Mouse (Mus musculus) embryonic fibroblast, embryonic 13.5 days (primary cell): ENCODE measurements around the gene Traf4. TPM values are rescaled to one million over a fixed set of nuclear protein-coding genes. Genes with fewer than 3 reads are reported as not detected.
A peak's percentile ranks its signal among the peaks of the same experiment; 100 is the strongest.
"Not testable (repeated sequence)": the region's sequence is repeated elsewhere in the genome, so short reads cannot be mapped to it uniquely, and the experiment has no call there.

ENCODE experiments used
- H3K27ac ChIP-seq: 2 replicates; pipeline ENCODE4 v1.5.1; 2012; ENCODE audit warnings: low read length, control low read depth, inconsistent platforms; ENCODE audit not compliant: insufficient read depth
- H3K4me1 ChIP-seq: 2 replicates; pipeline ENCODE4 v1.6.1; 2011; ENCODE audit warnings: low read length; ENCODE audit not compliant: control insufficient read depth, insufficient read depth
- H3K4me3 ChIP-seq: 2 replicates; pipeline ENCODE4 v1.5.1; 2011; ENCODE audit warnings: mild to moderate bottlenecking, control low read depth, low read length; ENCODE audit not compliant: insufficient read depth
- CTCF ChIP-seq: IDR thresholded peaks from 2 replicates; pipeline ENCODE4 v1.5.1; 2011; ENCODE audit warnings: mild to moderate bottlenecking, control low read depth, low read length, moderate library complexity, borderline replicate concordance; ENCODE audit not compliant: insufficient read depth
- POLR2A ChIP-seq: IDR thresholded peaks from 2 replicates; pipeline ENCODE4 v1.6.1; 2011; ENCODE audit warnings: low read depth, mild to moderate bottlenecking, control low read depth, low read length, moderate library complexity
- polyA plus RNA-seq: library from polyadenylated mRNA; stranded (reverse); fragments of >200 nt; gene quantifications from 2 replicates; pipeline ENCODE4 v1.2.4, GENCODE M21; 2011; ENCODE audit warnings: low read depth; ENCODE audit not compliant: missing spikeins, insufficient read length

The Traf4 gene
- polyA plus RNA-seq, 1 experiment, result 40.5 TPM

DNA sequence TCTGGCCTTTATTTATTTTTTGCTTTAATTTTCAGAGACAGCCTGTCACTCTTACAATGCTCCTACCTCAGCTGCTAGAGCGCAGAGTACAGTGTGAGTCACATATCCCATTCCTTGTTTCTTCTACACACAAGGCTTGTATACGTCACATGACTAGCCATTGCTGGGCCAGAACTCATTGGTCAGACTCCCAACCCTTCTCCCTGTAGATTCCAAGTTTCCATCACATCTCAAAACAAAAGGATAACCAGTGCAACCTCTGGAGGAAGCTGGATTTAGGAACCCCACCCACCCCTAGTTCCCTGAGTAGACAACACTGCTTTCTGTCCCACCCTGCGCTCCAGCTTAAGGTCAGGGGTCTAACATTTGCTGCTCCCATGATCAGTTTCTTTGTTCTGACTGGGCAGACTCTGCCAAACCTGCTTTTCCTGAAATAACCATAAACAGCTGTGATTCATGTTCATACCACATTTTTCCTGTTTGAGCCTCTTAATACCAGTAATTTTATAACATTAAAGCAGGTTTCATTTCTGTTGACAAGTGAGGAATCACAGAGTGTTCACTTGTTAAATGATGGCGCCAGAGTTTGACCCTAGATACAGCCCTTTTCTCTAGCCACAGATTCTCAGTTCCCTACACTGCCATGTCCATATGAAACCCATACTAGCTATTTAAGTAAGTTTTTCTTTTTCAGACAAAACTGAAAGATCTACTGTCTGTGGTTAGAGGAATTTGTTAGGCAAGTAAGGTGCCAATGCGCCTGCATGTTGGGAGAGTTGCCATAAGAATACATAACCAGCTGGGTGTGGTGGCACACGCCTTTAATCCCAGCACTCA, 18.5 kb downstream of the Traf4 start:
- Histone ChIP-seq H3K27ac (peak overlapping the region; percentile 28; the same call in 1 of the 2 replicates), H3K4me1 (0 out of 2 replicates have a peak, but pooled peaks cover 4% of the 10 kb centered on the region), H3K4me3 (no peak overlapping the region)
- TF ChIP-seq POLR2A (no peak), CTCF (no peak)

DNA sequence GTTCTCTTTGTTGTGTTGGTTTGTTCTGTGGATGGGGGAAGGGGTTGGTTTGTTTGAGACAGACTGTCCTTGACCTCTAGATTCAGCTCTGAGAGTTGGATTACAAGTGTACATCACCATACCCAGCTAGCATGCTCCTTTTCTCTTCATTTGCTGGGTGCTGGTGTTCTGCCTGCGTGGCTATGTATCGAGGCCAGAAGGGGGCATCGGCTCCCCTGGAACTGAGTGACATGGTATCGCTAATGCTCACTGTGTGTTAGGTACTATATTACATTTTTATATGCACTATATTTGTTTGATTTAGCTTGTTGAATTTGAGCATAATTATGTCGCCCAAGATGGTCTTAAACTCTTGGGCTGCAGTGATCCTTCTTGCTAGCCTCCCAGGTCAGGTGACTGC, 19.2 kb downstream of the Traf4 start:
- Histone ChIP-seq H3K4me3 (no peak overlapping the region), H3K27ac (no peak overlapping the region), H3K4me1 (0 out of 2 replicates have a peak, but pooled peaks cover 4% of the 10 kb centered on the region)
- TF ChIP-seq POLR2A (no peak), CTCF (peak; percentile 26; the same call in 1 of the 2 replicates)

DNA sequence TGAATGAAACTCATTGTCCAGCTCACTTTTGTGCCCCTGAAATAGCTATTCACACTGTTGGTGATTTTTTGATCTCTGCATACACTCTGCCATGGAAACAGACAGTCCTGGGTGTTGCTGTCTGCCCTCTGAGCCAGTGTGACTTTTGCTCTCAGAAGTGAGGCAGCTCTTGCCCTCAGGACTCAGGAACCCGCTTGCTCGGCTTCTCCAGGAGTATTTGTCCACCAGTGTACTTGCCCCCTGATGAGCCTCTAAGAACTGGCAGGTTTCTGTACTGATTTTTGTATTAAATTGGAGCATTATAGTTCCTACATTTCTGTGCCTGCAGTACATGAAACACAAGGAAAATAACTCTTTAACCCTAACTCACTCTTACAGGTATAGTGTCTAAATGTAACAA, 21.9 kb downstream of the Traf4 start:
- no peak for TF ChIP-seq CTCF
- TF ChIP-seq POLR2A, result no peak
- Histone ChIP-seq H3K4me3 (no peak overlapping the region), H3K27ac (no peak overlapping the region), H3K4me1 (0 out of 2 replicates have a peak, but pooled peaks cover 4% of the 10 kb centered on the region)

DNA sequence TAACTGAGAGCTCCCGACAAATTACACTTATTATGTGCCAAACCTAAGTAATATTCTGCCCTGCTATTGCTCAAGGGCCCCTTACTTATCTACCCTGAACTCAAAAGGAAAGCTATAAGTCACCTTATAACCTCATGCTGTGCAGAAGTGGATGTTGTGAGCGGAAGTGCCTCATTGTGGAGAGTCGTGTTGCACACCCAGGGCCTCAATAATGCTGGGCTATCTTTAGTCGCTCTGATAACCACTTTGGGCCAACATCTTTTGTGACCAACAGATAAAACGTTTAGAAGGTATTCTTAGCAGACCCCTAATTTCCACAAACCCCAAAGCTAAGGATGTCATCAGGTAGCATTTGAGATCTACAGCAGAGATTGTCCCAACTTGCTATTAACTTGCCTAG, 24.7 kb downstream of the Traf4 start:
- no peak overlapping the region for H3K4me3 ChIP-seq
- TF ChIP-seq POLR2A, result no peak
- TF ChIP-seq CTCF, result no peak
- H3K4me1 ChIP-seq, result no peaks in the 10 kb centered on the region
- no peak overlapping the region for H3K27ac ChIP-seq

DNA sequence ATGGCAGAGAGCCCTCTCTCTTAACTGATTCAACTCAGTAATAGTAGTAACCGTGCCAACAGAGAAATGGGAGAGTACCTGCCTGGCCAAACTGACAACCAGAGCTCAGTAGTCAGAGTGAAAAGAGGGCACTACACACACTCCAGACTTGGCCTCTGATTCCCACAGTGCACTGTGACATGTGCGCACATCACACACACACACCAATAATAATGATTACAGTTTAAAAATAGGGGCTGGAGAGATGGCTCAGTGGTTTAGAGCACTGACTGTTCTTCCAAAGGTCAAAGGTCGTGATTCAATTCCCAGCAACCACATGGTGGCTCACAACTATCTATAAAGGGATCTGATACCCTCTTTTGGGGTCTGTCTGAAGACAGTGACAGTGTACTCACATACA, 27.4 kb downstream of the Traf4 start:
- H3K27ac ChIP-seq, result no peak overlapping the region
- no peak for TF ChIP-seq POLR2A
- TF ChIP-seq CTCF, result no peak

DNA sequence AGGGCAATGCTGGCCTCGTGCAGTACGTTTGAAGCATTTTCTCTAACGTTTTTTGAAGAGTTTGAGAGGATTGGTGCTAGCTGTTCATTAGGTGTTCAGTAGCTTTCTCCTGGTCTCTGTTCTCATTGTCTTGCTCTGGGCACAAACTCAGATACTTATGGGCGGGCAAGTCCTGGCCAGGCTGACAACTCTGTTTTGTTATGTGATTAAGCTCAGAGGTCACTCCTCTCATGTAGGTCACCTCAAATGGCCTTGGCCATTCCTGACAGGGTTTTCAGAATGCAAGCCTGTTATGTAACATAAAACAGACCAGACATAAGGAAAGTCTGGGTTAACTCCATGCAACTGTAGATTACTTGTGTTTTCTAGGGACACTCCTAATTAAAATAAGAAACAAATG, 27.8 kb downstream of the Traf4 start:
- no peaks in the 10 kb centered on the region for H3K4me1 ChIP-seq
- no peak overlapping the region for H3K4me3 ChIP-seq
- H3K27ac ChIP-seq, result no peak overlapping the region
- TF ChIP-seq POLR2A, result no peak
- TF ChIP-seq CTCF, result no peak

More for the DNA sequence above, 27.4 kb downstream of the Traf4 start:
- Histone ChIP-seq H3K4me3 (no peak overlapping the region), H3K4me1 (no peaks in the 10 kb centered on the region)

DNA sequence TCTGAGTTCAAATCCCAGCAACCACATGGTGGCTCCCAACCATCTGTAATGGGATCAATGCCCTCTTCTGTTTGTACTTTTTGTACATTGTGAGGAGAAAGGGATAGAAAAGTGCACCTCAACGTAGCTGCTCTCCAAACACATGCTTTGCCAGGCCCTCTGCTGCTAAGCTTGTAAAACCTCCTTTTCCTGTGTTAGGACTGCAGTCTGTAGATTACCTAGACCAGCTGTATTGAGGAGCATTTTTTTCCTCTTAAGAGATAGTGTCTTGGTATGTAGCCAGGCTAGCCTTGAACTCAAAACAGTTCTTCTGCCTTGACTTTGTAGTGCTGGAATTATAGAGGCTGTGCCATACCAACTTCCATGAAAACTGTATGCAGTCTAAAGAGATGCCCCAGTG, 29.3 kb downstream of the Traf4 start:
- no peak for TF ChIP-seq CTCF
- TF ChIP-seq POLR2A, result no peak
- no peak overlapping the region for H3K4me3 ChIP-seq
- no peak overlapping the region for H3K27ac ChIP-seq
- H3K4me1 ChIP-seq, result no peaks in the 10 kb centered on the region

DNA sequence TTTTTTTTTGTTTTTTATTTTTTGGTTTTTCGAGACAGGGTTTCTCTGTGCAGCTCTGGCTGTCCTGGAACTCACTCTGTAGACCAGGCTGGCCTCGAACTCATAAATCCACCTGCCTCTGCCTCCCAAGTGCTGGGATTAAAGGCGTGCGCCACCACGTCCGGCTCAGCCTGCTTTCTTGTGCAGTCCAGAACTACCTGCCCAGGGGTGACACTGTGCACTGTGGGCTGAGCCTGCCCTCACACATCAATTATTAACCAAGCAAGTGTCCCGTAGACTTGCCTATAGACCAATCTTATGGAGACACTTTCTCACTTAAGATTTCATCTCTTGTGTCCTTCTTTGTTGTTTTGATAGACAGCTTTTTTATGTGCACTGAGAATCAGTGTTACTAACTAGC, 30.1 kb downstream of the Traf4 start:
- H3K4me1 ChIP-seq, H3K27ac ChIP-seq, H3K4me3 ChIP-seq: not testable (repeated sequence)

DNA sequence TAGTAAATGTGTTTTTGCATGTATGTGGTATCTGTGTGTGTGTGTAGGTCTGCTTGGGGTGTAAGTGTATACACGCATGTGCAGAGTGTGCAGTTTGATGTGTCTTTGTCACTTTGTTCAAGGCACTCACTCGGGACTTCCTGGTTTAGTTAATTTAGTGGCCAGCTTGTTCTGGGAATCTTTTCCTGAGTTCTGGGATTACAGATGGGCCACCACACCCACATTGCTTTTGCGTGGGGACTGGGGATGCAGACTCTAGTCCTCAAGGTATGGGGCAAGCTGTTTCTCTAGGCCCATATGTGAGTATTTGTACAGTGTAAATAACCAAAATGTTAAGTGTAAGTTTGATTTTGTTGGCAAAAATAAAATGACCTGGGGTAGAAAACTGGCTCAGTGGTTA, 31.0 kb downstream of the Traf4 start:
- no peak overlapping the region for H3K4me3 ChIP-seq
- no peaks in the 10 kb centered on the region for H3K4me1 ChIP-seq
- TF ChIP-seq CTCF (no peak), POLR2A (no peak)

DNA sequence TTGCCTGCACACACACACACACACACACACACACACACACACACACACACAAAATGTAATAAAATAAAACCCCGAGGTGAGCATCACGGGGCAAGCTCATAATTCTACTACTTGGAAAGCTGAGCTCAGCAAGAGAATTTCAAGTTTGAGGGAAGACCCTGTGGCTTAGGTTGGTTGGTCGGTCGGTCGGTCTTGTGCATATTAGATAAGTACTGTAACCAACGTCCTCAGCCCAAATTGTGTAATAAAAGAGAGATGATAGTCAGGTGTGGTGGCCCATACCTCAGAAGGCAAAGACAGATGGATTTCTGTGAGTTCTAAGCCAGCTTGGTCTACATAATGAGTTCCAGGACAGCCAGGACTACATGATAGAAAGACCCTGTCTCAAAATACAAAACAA, 31.5 kb downstream of the Traf4 start:
- no peak for TF ChIP-seq CTCF
- TF ChIP-seq POLR2A, result no peak
- no peak overlapping the region for H3K4me3 ChIP-seq
- H3K4me1 ChIP-seq, result no peaks in the 10 kb centered on the region
- H3K27ac ChIP-seq, result no peak overlapping the region

More for the DNA sequence above, 31.0 kb downstream of the Traf4 start:
- no peak overlapping the region for H3K27ac ChIP-seq
